Mouse (Mus musculus) bone marrow, adult 2 months (tissue): ENCODE data around the gene Ntn1. TPM values are rescaled to one million over a fixed set of nuclear protein-coding genes. Genes with fewer than 3 reads are reported as not detected.

Source experiments
- H3K27ac ChIP-seq: fragments of 200-500 bp; 2 replicates; pipeline ENCODE4 v1.5.1; 2012; ENCODE audit warnings: low read depth, mild to moderate bottlenecking, control low read depth, inconsistent platforms, low read length; ENCODE audit not compliant: control insufficient read depth, poor library complexity, insufficient read depth
- H3K4me1 ChIP-seq: fragments of 200-500 bp; 2 replicates; pipeline ENCODE4 v1.6.1; 2011; ENCODE audit warnings: low read length; ENCODE audit not compliant: control insufficient read depth, insufficient read depth
- H3K4me3 ChIP-seq: fragments of 200-500 bp; replicated peaks from 2 replicates; pipeline ENCODE3; 2011; ENCODE audit warnings: mild to moderate bottlenecking, low read depth, low read length, control low read depth; ENCODE audit not compliant: control insufficient read depth
- CTCF ChIP-seq: fragments of 200-500 bp; IDR thresholded peaks from 2 replicates; pipeline ENCODE4 v1.5.1; 2011; ENCODE audit warnings: low read length, control low read depth; ENCODE audit not compliant: control insufficient read depth, insufficient read depth
- POLR2A ChIP-seq: fragments of 200-500 bp; IDR thresholded peaks from 2 replicates; pipeline ENCODE4 v1.6.1; 2011; ENCODE audit warnings: low read depth, mild to moderate bottlenecking, control low read depth, low read length, borderline replicate concordance; ENCODE audit not compliant: control insufficient read depth
- WGBS: fragments of 180-500 bp; shearing (Covaris S2); methylation state at CpG from one replicate; pipeline ENCODE4 v1.1.7; 2018; 5-methylcytosine and 5-hydroxymethylcytosine counted together
- polyA plus RNA-seq: library from polyadenylated mRNA; stranded (reverse); fragments of >200 nt; gene quantifications from 2 replicates; pipeline ENCODE4 v1.2.4, GENCODE M21; 2011; ENCODE audit warnings: low replicate concordance; ENCODE audit not compliant: missing spikeins, insufficient read depth, insufficient read length

Ntn1 gene
- polyA plus RNA-seq, 1 experiment: 0.72 TPM

DNA sequence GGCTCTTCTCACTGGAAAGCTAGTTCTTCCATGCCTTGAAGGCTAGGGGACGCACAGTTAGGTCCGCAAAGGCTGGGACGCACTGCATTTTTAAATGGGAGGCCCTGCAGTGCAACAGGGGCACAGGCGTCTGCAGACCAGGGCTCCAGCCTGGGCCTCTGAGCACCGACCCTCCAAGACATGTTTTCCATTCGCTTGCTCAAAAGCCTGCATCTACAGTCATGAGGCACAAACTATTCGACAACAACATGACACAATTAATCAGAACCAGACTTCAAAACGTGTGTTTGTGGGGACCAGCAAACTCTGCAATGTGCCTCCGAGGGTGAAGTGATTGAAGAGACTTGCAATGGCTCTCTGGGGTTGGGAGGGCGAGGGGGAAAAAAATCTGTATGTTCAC is 17.1 kb downstream of the Ntn1 start:
- H3K27ac ChIP-seq: no peak overlapping the region
- WGBS: 30% methylated on average over 10 of the region's 10 CpGs
- TF ChIP-seq POLR2A (no peak), CTCF (no peak)
- no peak overlapping the region for H3K4me3 ChIP-seq
- H3K4me1 ChIP-seq: no peaks in the 10 kb centered on the region; the same call in 1 of the 2 replicates

DNA sequence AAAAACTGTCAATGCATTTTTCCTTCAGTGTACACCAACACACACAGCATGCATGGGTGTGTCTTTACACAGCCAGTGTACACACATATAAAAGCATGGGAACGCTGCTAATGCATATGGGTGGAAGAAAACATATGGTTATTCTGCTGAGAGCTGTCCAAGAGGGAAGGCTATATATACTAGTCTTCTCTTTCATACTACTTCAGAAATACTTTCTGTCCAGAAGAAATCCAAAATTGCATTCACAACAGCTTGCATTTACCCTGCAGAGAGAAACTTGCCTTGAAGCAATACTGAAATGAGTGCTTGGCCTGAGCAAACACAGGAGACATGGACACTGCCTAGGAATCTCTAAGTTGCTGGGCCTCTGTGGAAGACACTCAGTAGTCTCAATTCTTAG is 18.8 kb downstream of the Ntn1 start:
- 85% methylated on average over 1 of the region's 1 CpGs for WGBS
- Histone ChIP-seq H3K27ac (no peak overlapping the region), H3K4me3 (no peak overlapping the region), H3K4me1 (no peaks in the 10 kb centered on the region; the same call in 1 of the 2 replicates)
- no peak for TF ChIP-seq CTCF
- no peak for TF ChIP-seq POLR2A

DNA sequence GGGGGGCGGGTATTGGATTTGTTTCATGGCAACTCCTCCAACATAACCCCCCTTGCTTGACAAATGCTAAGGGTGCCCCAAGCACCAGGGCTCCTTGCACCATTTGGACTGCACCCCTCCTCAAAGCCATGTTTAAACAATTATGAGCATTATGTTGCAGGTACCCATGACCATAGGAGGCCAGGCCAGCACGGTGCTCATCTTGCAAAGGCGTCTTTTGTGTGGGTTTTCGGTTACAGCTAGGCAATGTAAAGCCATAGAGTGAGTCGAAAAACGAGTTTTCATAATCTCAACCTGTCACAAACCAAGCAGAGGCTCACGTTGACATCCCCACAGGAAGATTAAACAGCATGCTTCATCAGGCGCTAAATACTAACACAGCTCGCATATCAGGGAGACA is 19.3 kb downstream of the Ntn1 start:
- WGBS: 78% methylated on average over 9 of the region's 9 CpGs
- no peak overlapping the region for H3K4me3 ChIP-seq
- TF ChIP-seq CTCF: no peak
- TF ChIP-seq POLR2A: no peak
- H3K4me1 ChIP-seq: no peaks in the 10 kb centered on the region; the same call in 1 of the 2 replicates
- no peak overlapping the region for H3K27ac ChIP-seq

DNA sequence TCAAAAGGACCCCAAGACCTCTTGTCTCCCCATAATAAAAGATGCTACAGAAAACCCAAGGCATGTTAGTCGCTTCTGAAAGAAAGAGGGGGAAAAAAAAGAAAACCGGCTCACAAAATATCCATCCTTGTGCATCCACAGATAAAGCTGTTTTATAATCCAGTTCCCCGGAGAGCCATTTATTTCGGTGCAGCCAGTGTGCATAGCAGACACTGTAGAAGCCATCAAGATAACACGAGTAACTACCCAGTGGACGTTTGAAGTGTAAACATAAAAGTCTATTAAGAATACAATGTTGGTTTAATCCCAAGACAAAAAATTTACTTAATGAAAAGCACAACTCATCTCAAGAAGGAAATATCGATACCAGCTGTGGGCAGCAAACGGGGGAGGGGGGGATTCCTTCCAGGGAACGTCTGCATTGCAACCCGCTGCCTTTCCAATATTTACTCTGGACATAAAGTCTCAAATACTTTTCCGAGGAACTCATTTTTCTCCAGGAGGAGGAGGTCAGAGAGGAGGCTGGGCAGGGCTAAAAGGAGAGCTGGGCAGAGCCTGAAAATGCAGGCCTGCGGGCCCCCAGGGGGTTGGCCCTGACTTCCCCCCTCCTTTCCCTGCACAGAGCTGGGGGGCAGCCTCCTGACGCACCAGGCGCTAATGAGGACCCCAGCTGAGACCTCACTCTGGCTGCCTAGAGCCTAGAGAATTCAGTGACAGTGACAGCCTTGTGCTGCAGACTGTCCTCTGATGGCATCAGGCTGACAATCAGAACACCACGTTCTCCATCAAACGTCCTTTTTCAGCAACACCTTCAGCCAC is 21.5 kb downstream of the Ntn1 start:
- H3K4me1 ChIP-seq: no peaks in the 10 kb centered on the region
- no peak overlapping the region for H3K4me3 ChIP-seq
- H3K27ac ChIP-seq: no peak overlapping the region
- 68% methylated on average over 16 of the region's 16 CpGs for WGBS
- no peak for TF ChIP-seq CTCF
- no peak for TF ChIP-seq POLR2A

DNA sequence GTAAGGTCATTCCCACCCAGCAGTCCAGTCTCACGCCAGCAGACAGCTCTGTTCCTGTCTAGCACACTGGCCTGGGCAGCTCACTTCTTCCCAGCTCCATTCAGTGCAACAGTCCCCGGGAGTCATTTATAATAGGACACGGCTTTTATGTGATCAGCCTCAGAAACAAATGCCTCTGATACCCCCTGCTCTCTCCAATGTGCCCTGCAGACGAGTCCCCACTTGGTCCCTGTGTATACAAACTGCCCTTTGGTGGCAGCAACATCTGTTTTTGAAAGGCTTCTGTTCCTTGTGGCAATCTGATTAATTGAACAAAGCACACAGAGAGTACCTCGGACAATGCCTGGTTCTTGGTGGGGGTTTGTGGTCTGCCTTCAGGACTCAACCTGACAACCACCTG is 22.2 kb downstream of the Ntn1 start:
- Histone ChIP-seq H3K27ac (no peak overlapping the region), H3K4me1 (no peaks in the 10 kb centered on the region), H3K4me3 (no peak overlapping the region)
- 64% methylated on average over 5 of the region's 5 CpGs for WGBS
- no peak for TF ChIP-seq POLR2A
- TF ChIP-seq CTCF: no peak

DNA sequence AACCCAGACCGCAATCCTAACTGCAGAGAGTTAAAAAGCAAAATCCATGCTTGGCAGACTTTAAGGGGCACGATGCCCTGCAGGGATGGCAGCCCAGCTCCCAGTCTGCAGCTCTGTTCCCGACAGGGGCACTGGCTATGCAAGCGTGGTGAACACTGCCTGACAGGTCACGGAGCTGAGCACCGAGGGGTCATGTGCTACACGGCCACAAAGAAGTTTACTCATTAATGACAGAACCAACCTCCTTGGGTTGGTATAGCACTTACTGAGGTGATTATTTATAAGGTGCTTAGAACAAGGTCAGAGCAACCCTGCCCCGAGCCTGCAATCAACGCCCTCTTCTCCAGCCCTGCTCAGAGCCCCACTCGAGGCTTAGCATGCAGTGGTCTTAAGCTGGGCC is 27.5 kb downstream of the Ntn1 start:
- no peaks in the 10 kb centered on the region for H3K4me1 ChIP-seq
- H3K27ac ChIP-seq: no peak overlapping the region
- H3K4me3 ChIP-seq: no peak overlapping the region
- 82% methylated on average over 10 of the region's 10 CpGs for WGBS
- TF ChIP-seq POLR2A (no peak), CTCF (no peak)

DNA sequence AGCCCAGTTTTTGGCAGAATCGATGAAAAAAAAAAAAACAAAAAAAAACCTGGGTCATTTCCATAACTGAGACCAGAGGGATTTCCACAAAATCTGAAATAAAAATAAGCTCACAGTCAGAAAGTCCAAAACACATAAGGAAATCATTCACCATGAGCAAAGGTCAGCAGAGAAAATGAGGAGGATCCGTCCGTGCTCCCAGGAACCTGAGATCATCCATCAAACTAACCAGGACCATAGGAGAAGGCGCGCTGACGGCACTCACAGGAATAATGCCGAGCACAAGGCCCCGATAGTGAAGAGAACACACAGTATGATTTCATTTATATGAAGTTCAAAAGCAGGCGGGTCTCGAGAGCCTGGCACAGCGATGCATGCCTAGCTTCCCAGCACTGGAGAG is 29.0 kb downstream of the Ntn1 start:
- WGBS: 85% methylated on average over 11 of the region's 11 CpGs
- no peak for TF ChIP-seq POLR2A
- TF ChIP-seq CTCF: no peak
- no peak overlapping the region for H3K4me3 ChIP-seq
- H3K27ac ChIP-seq: no peak overlapping the region
- H3K4me1 ChIP-seq: no peaks in the 10 kb centered on the region

DNA sequence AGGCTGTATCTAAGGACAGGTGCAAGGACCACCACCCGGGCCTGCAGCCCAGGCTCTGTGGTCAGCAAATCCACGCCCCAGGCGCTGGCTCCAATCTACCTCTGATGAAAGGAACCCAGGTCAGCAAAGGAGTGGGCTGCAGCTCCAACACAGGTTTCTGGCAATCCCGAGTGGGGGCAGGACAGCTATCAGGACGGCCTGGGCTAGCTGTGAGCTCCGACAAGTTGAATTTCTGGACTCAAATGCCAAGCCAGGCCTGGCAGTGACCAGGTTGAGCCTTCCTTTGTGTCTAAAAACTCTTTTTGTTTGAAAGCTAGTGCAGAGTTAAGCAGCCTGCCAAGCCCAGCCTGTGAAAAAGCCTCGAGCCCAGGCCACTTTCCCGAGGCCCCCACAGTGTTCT is 43.7 kb downstream of the Ntn1 start:
- TF ChIP-seq POLR2A (no peak), CTCF (no peak)
- Histone ChIP-seq H3K4me3 (no peak overlapping the region), H3K27ac (no peak overlapping the region), H3K4me1 (no peaks in the 10 kb centered on the region)
- 69% methylated on average over 8 of the region's 8 CpGs for WGBS

DNA sequence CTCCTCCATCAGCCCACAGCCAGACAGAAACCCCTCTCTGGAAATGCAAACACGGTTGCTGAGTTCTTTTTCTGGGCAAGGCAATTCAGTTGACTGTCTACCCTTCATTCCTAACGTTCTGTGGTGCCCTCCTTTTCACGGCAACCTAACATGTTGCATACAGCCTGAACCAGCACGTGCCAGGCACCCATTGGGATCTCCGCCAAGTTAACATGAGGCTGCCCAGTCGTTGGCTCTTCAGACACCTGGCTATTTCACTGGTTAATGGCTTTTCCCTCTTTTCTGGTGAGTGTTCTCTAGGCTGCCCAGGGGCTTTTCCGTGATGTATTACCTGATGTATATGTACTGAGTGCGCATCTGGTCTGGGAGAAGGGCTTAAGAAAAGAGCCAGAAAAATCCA is 45.1 kb downstream of the Ntn1 start:
- TF ChIP-seq CTCF (no peak), POLR2A (no peak)
- Histone ChIP-seq H3K4me3 (no peak overlapping the region), H3K27ac (no peak overlapping the region), H3K4me1 (no peaks in the 10 kb centered on the region)
- WGBS: 69% methylated on average over 8 of the region's 8 CpGs
